Comparison of ENCODE assay signal across 8 mouse cellular contexts in genomic region chr17:12416250-12416895, GRCm38 (mm10). TPM values are rescaled to one million over a fixed set of nuclear protein-coding genes. Genes with fewer than 3 reads are reported as not detected.
A peak's percentile ranks its signal among the peaks of the same experiment; 100 is the strongest.
DNase-seq lines count a peak whose midpoint lies in the region; ATAC-seq lines count a peak whose summit lies in the region.

No protein-coding gene starts in this region.

- peak; percentile 73 for ATAC-seq in inflammation-experienced regulatory T-cells, adult 6 months

- DNase-seq in T-cell, adult 2 months (ENCODE audit: low spot score): peak; percentile 58
- peak; percentile 87 to 92 for DNase-seq in cerebellum, postnatal 14 days
- DNase-seq in frontal cortex, postnatal 25 days (ENCODE audit: low spot score in 2 of 2): peak; percentile 74 to 79
- peak; percentile 34 to 72 for DNase-seq in left cerebral cortex, adult 8-10 months (ENCODE audit: low spot score in 2 of 2)
- DNase-seq in mesoderm, embryonic 11.5 days (ENCODE audit: low read depth, low spot score): peak; percentile 86
- DNase-seq in right cerebral cortex, postnatal 36 days (ENCODE audit: low spot score in 2 of 2): peak; percentile 50 to 55
- peak; percentile 66 for DNase-seq in yolk sac, embryonic 10.5 days (ENCODE audit: low spot score)

RNA-seq across cellular contexts. Expression of gene Plg, which starts 38.0 kb away (rescaled TPM):
- not detected for polyA plus RNA-seq in inflammation-experienced regulatory T-cells, adult 6 months (2017; shearing (Covaris generic))
- under 1 TPM in 3 of 4 experiments, not detected in 1; 0.13 to 0.53 (median 0.16) TPM for total RNA-seq in left cerebral cortex, adult 8-10 months (2022)

Comparison
In these comparisons a context has a peak if more than half of its experiments do, and no peak if none do; other contexts are left out.
1. Peak in every context shown above with its lines: DNase-seq and ATAC-seq.